Mouse (Mus musculus) heart, adult 2 months (tissue): ENCODE data around the gene Corin.

Source experiments
- CTCF ChIP-seq: fragments of 200-600 bp; IDR thresholded peaks from 2 replicates; pipeline ENCODE4 v1.8.1; 2022; ENCODE audit warnings: antibody characterized with exemption, mild to moderate bottlenecking, moderate library complexity
- EP300 ChIP-seq: fragments of 200-500 bp; IDR thresholded peaks from 2 replicates; pipeline ENCODE4 v1.6.1; 2011; ENCODE audit warnings: low read depth, low read length, control low read depth; ENCODE audit not compliant: insufficient read depth

GRCm38 (mm10) chr5:72446104-72446503 is 58.2 kb downstream of the Corin start:
- TF ChIP-seq CTCF (no peak), EP300 (peak; percentile 100)
